Mouse (Mus musculus) Muller cell, postnatal 12 days (primary cell): ENCODE measurements at regions not wholly inside any gene's neighbourhood (a gene's known extent, or its start where the extent isn't known, plus 50 kb on each side); places are given as distances from the start of the nearest gene placed in this dataset.

Experiments used
- DNase-seq: peaks from one replicate; pipeline ENCODE4 v3.0.0-alpha.2; 2015; ENCODE audit errors: inconsistent ontology term

DNA sequence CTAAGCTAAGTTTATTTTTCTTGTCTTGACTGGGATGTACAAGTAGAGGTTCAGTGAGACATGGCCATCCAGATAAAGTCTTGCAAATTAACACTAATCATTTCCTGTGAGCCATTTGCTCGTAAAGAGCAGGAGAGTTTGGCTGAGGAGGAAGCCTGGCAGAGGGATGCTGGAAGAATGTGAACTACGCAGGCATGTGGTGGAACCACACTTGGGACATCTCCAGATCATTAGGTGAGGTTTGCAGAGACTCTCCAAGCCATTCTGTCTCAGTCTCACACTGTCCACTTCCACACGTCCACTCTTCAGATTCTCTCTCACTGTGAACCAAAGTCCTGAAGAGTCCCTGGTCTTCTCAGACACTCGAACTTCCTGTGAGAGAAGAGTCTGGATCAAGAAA is 256.3 kb downstream of the Dysf start:
- peak; percentile 81 for DNase-seq

DNA sequence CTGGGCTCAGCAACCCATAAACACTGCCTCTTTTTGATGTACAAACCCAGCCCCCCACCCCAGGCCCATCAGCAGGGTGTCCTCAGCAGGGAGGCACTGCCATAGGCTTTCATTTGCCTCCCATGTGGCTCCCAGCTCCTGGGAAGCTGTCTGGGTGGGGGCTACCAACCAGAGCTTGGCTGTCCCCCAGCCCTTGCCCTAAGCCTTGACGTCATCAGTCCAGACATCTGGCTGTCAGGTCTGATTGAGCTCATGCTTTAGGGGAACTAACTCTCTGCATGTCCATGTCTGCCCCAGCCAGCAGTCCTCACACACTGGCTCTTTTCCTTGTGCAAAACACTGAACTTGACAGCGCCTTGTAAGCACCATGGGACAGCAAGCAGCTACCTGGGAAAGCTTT is 255.3 kb downstream of the Dysf start:
- peak; percentile 22 for DNase-seq

DNA sequence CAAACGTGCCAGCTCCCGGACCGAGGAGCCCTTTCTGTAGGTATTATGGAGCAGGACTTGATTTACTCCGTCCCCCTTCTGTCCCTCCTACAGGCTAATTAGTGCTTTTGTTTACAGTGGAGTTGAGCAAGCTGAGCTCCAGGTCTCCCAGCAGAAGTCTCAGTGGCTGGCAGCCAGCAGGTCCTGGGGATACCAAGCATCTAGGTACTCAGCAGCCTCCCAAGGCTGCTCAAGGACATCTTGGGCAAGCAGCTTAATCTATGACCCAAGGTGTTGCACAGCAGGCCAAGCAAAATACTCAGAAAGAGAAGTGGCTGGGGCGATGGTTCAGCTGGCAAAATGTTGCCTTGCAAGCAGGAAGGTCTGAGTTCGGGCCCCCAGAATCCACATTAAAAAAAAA is 254.4 kb downstream of the Dysf start:
- DNase-seq: no peak

DNA sequence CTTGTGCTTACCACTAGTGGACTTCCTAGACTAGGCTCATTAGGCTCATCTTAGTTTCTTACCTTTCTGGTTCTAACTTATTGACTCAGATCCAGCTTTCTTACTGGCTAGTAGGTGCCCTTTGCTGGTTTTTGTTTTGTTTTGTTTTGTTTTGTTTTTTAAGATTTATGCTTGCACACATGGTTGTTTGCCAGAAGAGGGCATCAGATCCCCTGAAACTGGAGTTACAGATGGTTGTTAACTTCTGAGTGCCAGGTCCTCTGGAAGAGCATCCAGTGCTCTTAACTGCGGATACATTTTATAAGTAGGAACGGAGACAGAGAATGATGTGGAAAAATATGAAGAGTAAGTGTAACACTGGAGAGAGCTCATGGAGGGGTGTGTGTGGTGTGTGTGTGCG is 253.1 kb downstream of the Dysf start:
- DNase-seq: no peak
